Mouse (Mus musculus): ENCODE data around the gene Rnf114. TPM values are rescaled to one million over a fixed set of nuclear protein-coding genes. Genes with fewer than 3 reads are reported as not detected.
A peak's percentile ranks its signal among the peaks of the same experiment; 100 is the strongest.

Rnf114 gene
- polyA plus RNA-seq, 2 experiments from 2014 or later, result 168 to 181 TPM

DNA sequence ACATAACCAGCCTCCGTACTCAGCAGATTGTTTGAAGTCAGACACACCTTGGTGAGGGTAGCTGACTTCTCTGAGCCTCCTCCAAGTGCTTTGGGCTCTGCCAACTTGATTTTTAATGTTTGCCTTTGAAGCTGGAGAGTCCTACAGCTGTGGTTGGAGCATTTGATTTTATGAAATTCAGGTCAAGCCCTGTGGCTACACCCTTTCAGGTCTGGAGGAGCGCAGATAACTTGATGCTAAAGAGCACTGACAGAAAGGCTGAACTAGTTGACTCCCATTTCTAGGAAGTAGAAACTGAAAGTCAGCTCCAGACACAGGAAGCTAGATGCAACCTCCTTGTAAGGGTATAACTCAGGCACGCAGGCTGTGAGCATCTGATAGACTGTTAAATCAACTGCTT, 12.7 kb downstream of the Rnf114 start:
- peak; percentile 76 for ATAC-seq

DNA sequence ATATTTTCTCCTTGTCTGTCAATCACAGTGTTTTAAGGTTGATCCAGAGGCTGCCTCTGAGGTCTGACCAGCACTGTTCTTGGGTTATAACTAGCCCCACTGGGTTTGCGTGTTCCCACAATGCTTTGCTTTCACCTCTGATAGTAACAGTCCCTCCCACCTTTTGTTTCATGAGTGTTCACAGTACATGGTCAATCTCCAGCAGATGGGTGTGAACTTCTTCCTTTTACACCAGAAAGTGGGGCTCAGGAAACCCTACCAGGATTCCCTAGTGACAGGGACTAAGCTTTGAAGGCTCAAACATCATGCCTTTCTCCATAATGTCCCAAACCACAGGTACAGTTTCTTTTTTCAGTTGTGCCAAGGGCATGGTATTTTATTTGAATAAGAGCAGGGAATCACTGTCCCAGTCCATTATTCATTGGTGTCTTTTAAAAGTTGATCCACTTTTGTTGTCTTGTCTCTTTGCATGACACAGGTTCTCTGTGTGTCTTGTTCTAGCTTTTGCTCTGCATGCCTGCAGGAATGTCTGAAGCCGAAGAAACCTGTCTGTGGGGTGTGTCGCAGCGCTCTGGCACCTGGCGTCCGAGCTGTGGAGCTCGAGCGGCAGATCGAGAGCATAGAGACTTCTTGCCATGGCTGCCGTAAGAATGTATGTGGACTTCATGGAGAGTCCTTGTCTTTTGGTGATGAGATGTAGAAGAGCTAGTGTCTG, 14.3 kb downstream of the Rnf114 start:
- no peak for ATAC-seq

DNA sequence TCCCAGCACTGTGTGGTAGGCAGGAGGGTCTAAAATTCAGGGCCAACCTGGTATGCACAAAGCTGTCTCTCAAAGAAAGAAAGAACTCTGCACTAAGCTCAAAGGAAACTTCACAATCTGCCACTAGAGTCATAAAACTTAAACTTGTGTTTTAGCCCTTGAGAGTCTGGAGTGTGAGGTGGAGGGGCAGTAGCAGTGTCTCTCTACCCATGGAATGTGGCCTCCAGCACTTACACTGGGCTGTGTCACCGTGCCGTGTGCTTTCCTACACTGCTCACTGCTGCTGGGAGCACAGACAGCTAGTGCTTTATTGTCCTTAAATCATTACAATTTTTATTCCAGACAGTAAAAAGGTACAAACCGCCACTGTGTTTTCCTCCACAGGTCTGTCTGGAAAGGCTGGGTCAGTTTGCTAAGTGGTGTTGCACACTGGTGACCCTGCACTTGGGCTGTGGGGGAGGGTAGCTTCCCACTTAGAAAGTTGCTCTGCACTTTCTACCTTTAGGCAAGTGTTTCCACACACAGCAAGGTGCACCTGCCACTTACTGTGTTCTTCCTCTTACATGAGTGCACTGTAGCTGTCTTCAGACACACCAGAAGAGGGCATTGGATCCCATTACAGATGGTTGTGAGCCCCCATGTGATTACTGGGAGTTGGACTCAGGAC, 15.4 kb downstream of the Rnf114 start:
- ATAC-seq, result no peak

DNA sequence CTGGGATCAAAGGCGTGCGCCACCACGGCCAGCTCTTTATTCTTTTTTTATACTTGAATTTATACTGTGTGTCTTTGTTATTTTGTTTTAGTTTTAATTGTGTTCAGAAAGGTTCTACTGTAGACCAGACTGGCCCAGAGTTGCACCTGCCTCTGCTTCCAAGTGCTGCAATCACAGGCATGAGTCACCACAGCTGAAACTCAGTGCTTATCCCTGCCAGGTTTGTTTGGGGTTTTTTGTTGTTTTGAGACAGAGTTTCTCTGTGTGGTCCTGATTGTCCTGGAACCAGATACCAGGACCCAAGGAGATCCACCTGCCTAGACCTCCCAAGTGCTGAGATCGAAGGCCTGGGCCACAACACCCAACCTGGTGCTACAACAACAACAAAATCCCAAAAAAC, 16.1 kb downstream of the Rnf114 start:
- ATAC-seq, result no peak

DNA sequence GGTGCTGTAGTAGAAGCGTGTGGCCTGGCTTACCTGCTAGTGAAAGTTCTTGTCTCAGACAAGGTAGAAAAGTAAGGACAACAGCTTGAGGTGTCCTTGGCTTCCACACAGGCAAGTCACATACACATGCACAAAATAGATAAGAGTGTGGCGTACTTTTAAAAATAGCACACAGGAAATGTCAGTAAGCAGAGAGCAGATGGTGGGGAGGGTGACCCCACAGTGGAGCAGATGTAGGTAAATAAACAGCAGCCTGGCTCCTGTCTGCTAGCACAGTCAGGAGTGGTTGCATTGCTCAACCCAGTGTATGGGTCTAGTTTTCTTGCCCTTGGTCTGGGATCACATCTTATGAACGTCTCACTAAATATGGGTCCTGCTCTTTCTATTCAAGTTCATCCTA, 18.0 kb downstream of the Rnf114 start:
- ATAC-seq, result peak; percentile 21

DNA sequence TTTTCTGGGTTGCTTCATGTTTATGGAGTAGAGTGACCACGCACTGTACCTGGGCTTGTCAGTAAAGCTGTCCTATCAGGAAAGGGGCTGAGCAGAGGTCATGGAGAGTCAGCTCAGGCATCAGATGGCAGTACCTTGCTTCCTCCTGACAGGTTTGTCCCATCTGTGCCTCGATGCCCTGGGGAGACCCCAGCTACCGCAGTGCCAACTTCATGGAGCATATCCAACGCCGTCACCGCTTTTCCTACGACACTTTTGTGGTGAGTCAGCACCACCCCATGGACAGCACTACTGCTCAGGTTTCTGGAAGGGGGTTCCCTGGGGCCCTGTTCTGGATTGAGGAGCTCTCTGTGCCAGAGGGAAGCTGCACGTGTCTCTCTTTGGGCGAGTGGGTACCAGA, 19.9 kb downstream of the Rnf114 start:
- no peak for ATAC-seq

DNA sequence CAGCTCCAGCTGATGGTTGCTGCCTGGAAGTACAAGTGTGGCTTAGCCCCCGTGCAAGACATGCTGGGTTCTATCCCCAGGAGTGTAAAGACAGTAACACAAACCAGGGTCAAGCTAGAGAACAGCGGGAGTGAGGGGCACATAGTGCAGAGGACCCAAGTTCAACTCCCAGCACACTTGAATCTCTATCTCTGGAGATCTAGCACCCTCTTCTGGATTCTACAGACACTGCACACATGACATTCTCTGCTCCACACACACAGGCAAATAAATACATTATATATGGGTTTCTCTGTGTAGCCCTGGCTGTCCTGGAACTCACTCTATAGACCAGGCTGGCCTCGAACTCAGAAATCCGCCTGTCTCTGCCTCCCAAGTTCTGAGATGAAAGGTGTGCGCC, 20.5 kb downstream of the Rnf114 start:
- no peak for ATAC-seq

DNA sequence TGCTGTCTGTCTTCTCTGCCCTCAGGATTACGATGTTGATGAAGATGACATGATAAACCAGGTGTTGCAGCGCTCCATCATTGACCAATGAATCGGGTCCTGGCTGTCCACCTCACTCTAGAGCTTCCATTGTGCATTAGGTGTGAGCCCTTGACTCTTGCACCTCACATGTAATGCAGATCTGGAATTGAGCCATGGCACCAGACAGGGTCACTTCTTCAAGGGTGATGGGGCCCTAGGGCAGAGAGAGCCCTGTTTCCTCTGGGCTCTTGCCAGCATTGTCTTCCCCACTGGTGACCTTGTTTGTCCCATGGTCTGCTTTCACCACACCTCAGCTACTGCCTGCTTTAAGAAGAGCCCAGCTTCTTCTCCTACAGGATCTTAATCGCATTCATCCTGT, 22.2 kb downstream of the Rnf114 start:
- no peak for ATAC-seq

DNA sequence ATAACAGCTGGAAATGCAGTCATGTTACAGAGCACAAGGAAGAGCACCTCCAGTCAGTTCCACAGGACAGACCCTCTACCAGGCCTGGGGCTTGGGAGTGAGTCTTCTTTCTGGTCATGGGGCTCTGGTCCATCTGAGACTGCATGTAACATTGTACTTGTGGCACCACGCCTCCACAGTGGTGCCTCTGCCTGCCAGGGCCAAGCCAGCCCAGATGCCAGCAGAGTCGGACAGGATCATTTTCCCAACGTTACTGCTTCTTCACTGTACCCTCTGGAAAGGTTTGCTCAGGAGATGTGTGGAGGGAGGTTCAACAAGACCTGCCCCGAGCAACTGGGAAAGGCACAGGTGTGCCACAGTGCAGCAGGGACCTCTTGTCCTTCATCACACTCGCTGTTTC, 23.2 kb downstream of the Rnf114 start:
- no peak for ATAC-seq

DNA sequence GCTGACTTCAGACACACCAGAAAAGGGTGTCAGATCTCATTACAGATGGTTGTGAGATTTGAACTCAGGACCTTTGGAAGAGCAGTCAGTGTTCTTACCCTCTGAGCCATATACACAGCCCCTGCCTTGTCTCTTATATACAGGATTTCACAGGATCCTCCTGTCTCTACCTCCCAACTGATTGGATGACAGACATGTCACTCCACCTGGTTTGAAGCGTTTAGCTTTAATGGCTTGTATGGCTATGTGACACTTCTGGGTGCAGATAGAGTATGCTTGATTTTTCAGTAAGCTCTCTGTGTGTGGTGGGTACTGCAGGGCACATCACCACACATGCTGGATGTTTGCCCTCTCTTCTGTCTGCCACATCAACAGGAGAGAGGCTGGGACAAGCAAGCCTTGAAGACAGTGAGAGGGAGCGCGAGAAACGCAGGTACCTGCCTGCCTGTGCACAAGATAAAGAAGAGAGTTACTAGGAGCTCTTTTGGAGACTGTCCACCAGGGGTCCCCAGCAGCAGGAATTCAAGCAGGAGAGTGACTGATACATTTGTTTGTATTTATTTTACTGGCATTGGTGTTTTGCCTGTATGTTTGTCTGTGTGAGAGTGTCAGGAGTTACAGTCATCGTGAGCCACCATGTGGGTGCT, 27.3 kb downstream of the Rnf114 start:
- peak; percentile 32 for ATAC-seq

DNA sequence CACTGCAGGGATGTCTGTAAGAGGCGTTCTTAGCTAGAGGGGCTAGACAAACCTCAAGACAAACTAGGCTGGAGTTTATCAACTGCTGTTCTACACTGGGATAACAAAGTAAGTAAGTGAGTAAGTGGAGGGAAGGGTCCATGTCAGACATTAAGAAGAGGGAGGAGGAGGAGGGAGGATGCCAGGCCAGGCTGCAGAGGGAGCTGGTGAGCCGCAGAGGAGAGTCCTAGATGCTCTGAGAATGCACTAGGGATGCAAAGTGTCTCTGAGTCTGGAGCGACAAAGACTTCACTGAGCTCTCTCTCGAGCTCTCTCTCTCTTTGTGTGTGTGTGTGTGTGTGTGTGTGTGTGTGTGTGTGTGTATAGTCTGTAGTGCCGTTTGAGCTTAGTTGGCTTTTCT, 35.8 kb downstream of the Rnf114 start:
- ATAC-seq, result no peak

DNA sequence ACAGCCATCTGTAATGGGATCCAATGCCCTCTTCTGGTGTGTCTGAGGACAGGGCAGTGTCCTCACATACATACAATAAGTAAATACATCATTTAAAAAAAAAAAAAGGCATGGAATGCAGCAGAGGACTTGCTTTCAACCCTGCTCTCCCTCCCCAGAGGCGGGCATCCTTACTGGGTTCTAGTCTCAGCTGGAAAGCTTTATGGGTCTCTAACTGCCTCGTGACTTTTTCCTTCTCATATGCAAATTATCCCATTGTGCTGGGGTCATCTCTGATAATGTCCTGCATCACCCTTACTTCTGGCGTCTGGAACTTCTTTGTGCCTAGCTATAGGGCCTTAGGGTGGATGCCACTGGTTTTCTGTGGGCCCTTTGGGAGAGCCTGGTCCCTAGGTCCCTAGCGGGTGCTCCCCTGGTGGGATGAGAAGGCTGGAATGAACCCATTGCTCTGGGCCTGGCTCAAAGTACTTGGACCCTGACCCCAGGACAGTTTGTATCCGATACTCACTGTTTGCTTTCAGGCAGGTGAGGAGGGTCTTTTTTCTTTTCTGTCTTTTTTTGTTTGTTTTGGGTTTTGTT, 37.6 kb downstream of the Rnf114 start:
- ATAC-seq, result no peak

DNA sequence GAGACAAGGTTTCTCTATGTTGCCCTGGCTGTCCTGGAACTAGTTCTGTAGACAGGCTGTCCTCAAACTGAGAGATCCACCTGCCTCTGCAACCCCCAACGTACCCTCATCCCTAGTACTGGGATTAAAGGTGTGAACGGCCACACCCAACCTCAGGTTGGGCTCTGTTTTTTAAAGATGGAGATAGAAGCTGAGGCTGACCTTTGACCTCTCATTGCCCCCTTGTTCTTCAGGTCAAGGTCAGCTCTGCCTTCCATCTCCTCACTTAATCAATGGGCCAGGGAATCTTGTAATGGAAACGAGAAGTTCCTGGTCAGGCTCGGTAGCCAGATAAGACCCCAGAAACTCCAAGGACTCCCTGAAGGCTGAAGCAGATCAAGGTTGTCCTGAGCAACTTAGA, 38.1 kb downstream of the Rnf114 start:
- ATAC-seq, result no peak

DNA sequence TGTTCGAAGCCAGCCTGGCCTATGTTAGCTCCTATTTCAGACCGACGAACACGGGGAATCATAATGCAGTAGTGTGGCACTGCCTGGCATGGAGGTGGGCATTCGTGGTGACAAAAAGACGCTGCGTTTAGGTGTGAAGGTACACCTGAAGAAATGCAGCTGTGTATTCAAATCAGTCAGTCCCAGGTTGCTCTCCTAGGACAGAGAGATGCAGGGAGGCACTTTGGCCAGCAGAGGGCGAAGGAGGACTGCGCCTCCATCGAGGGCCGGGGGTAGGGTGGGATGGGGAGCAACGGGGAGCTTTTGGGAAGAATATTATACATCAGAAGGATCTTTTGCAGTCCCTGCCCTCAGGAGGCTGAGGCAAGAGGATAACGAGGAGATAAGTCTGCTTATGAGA, 39.7 kb downstream of the Rnf114 start:
- ATAC-seq, result peak; percentile 37

DNA sequence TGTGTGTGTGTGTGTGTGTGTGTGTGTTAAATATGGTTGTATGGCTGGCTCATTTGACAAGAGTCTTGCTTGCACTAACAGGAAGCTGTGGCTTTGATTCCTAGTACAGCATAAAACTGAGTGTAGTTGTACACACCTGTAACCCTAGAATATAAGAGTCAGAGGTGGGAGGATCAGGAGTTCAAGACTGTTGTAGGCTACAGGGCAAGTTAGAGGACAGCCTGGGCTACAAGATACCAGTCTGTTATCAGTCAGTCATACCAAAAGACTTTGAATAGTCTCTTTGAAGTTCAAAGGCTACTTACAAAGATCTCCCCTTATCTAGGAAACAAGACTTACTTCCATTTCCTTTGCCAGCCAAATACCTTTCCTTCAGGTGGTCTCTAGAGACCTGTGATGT, 41.4 kb downstream of the Rnf114 start:
- no peak for ATAC-seq

DNA sequence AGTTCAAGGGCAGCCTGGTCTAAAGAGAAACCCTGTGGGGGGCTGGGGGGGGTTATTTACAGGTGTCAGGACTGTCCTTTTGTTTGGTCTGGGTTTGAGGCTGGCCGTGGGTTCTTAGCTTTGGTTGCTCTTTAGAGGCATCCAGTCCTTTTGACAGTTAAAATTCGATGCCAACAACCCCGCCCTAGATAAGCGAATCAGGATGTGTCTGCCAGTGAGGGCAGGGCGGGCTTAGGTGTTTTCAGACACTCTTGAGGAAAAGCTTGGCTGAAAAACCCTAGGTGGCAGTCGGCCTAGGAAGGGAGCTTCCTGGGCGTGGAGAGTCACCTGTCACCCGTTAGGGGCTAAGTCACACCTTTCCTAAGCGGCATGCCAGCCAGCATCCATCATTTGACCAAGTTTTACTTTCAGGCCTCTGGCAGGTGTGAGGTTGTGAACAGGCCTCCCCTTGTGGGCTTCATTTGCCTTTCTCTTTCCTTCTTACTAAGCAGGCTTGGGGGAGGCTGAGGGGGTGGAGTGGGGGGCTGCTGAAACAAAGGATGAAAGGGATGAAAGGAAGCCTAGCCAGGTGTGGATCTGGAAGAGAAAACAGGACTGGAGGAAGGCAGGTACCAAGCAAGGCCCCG, 44.0 kb downstream of the Rnf114 start:
- no peak for ATAC-seq

DNA sequence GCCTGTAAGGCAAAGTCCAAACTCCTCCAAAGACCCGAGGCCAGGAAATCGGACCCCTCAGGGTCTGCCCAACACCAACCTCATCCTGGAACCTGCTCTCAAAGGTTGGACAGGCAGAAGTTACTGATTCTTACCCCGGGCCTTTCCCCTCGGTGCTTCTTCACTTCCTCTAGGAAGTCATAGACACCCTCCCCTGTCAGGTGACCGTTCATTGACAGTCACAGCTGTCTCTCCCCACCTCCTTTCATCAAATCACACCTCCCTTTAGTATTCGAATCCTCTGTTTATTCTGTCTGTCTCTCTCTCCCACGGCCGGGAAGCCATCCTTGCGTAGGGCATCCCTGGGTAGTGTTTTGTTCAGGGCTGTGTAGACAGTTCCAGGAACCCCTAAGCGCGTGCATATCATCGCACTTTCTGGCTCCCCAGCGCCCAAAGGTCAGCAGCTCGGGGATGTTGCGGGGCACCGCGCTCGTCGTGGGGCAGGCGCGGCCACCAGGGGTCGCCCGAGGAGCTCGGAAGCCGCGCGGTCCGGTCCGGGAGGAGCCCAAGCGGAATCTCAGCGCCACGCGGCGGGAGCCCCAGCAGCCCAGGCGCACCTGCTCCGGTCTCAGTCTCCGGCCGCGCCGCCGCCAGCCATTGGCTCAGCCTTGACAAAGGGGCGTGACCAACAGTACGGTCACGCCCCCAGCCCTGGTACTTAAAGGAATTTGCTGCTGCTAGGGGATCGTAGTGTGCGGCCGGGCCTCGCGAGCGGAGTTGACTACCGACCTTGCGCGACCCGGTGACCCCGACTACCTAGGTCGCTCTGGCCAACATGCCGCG, 45.2 kb downstream of the Rnf114 start, which contains the start of gene Snai1:
Gene Snai1, plus strand, starts transcription at position 720 of the 822 bp plus-strand sequence.
- peak; percentile 86 for ATAC-seq

DNA sequence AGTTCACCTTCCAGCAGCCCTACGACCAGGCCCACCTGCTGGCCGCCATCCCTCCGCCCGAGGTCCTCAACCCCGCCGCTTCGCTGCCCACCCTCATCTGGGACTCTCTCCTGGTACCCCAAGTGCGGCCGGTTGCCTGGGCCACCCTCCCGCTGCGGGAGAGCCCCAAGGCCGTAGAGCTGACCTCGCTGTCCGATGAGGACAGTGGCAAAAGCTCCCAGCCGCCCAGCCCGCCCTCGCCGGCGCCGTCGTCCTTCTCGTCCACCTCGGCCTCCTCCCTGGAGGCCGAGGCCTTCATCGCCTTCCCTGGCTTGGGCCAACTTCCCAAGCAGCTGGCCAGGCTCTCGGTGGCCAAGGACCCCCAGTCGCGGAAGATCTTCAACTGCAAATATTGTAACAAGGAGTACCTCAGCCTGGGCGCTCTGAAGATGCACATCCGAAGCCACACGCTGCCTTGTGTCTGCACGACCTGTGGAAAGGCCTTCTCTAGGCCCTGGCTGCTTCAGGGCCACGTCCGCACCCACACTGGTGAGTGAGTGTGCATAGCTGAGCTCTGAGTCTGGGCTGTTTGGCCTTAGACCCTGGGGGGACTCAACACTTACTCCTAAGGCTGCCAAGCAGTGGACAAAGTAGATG, 46.3 kb downstream of the Rnf114 start:
- ATAC-seq, result no peak

DNA sequence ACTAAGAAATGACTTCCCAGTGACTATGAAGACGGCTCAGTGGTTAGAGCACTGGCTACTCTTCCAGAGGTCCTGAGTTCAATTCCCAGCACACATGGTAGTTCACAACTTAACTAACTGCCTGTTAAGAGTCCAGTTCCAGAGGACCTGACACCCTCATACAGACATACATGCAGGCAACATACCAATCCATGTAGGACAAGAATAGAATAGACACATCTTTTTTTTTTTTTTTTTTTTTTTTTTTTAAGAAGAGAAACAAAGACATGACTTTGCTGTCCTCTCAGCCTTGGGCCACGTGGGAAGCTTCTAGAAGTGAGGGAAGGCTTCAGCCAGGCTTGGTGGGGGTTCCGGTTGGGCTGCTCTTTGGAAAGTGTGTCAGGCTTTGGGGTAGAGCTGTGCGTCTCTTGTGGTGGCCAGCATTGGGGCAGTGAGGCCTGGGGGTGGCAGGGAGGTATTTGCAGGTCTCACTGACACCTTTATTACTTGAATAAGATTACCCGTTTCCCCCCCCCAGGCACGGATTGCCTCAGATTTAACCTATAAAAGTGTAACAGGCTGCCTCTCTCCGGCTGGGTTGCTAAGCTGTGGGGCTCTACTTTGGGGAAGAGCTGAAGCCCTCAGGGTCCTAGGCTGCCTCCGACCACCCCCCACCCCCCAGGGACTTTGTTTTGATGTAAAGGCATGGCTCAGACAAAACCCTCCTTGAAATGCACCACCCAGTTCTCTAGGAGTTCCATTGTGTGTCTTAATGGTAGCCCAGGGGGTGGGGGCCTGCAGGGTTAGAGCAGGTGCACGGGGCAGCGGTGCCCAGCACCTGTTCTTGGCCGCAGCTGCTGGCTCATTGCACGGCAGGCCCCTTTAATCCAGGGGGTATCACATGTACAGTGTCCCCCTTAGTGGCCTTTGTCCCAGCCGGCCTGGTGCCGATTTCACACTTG, 47.4 kb downstream of the Rnf114 start:
- no peak for ATAC-seq

DNA sequence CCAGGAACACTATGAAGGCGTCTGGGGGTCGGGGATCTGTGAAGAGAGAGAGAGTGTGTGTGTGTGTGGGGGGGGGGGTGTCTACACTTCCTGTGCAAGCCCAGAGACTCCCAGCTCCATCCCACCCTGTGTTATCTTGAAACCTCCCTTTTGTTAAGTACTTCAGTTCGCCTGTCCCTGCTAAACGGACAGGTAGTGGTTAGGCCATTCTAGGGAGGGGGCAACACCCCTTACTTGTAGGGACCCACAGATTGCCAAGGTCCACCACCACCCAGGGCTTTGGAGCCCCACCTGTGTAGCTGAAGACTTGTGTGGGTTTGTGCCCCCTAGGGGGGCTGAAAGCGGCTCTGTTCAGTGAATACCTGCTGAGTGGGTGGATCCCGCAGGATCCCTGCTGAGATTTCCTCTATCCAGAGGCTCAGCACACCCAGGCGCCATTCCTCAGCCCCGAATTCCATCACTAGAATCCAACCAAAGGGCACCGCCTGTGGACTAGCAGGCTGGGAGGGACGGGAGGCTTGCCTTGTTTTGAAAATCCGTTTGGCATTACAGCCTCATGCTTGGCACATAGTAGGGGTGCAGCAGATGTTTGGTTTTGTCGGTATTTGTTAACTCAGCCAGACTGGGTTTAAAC, 48.1 kb downstream of the Rnf114 start:
- ATAC-seq, result no peak

Measured in activated CD4-positive, CD25-positive, alpha-beta regulatory T cell, adult 4 months (primary cell).